Mouse (Mus musculus): ENCODE data around the gene Fndc9. TPM values are rescaled to one million over a fixed set of nuclear protein-coding genes. Genes with fewer than 3 reads are reported as not detected.

Gene Fndc9
- polyA plus RNA-seq, 1 experiment from 2014 or later = 0.80 TPM

DNA sequence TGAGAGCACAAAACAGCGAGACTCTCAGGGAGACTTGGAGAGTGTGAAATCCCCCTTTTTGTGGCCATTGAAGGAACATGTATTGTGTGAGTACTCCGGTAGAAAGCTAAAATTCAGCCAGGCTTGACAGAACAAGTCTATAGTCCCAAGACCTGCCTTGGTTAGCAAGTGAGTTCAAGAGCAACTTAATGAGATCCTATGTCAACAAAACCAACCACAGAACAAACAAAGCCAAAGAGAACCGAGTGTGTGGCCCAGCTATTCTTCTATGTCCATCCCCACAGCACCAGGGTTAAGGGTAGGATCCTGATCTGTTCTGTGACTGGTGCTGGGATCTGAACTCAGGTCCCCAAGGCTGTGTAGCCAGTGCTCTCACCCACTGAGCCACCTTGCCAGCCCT is 29.3 kb downstream of the Fndc9 start:
- no peaks in the 10 kb centered on the region for H3K4me1 ChIP-seq
- H3K4me3 ChIP-seq = no peak overlapping the region
- 75% methylated on average over 3 of the region's 3 CpGs for WGBS
- no peak overlapping the region for H3K4me2 ChIP-seq (replicated peaks)
- peaks cover 76% of the 10 kb centered on the region for H3K36me3 ChIP-seq
- no peaks in the 10 kb centered on the region for H3K9me3 ChIP-seq
- H3K27me3 ChIP-seq (replicated peaks) = no peaks in the 10 kb centered on the region
- H3K27ac ChIP-seq = no peak overlapping the region
- no peak overlapping the region for H3K9ac ChIP-seq
- no peak for ATAC-seq (ENCODE audit: low FRiP score, low read depth)

DNA sequence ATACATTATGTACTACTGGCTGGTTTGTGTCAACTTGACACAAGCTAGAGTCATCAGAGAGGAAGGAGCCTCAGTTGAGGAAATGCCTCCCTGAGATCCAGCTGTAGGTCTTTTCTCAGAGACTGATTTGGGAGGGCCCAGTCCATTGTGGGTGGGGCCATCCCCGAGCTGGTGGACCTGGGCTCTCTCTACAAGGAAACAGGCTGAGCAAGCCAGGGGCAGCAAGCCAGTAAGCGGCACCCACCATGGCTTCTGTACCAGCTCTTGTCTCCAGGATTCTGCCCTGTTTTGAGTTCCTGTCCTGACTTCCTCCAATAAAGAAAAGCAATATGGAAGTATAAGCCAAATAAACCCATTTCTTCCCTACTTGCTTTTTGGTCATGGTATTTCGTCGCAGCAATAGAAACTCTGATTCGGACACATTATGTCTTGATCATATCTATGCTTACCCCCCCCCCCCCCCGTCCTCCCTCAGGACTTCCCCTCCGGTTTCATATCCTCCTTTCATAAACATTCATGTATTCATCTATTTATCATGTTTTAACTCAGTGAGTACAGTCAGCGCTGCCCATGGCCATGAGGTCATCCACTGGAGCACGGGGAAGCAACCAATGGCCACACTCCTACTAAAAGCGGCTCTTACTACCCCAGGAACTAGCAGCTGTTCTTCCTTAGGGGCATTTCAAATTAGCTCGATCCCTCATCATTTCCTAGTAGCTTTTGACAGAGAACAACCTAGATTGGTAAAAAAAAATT is 29.9 kb downstream of the Fndc9 start:
- H3K4me2 ChIP-seq (replicated peaks) = no peak overlapping the region
- no peak overlapping the region for H3K4me3 ChIP-seq
- H3K36me3 ChIP-seq = peaks cover 75% of the 10 kb centered on the region
- H3K27ac ChIP-seq = no peak overlapping the region
- no peak overlapping the region for H3K9ac ChIP-seq
- no peaks in the 10 kb centered on the region for H3K4me1 ChIP-seq
- H3K27me3 ChIP-seq (replicated peaks) = no peaks in the 10 kb centered on the region
- H3K9me3 ChIP-seq = no peaks in the 10 kb centered on the region
- 91% methylated on average over 11 of the region's 11 CpGs for WGBS
- no peak for ATAC-seq (ENCODE audit: low FRiP score, low read depth)

DNA sequence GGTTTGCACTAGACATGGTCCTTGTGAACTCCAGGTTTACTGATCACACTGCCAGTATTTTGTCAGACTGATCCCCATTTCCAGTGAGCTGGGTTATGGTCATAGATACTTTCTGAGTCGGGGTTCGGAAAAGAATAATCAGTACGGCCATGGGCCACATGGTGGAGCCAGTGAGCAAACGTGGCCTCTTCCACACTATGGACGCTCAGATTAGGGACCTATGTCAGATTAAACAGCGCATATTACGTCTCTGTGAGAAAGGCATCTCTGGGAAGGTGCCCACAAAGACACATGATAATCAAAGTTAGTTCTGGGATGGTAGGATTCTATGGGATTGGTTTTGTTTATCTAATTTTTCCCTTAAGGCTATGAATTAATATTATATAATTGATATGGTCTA is 33.7 kb downstream of the Fndc9 start:
- H3K9ac ChIP-seq = no peak overlapping the region
- H3K4me3 ChIP-seq = no peak overlapping the region
- H3K9me3 ChIP-seq = no peaks in the 10 kb centered on the region
- no peak overlapping the region for H3K27ac ChIP-seq
- no peaks in the 10 kb centered on the region for H3K27me3 ChIP-seq (replicated peaks)
- H3K36me3 ChIP-seq = peaks cover 63% of the 10 kb centered on the region
- WGBS = 31% methylated on average over 7 of the region's 7 CpGs
- ATAC-seq (ENCODE audit: low FRiP score, low read depth) = peak; percentile 69
- H3K4me2 ChIP-seq (replicated peaks) = no peak overlapping the region
- no peaks in the 10 kb centered on the region for H3K4me1 ChIP-seq

DNA sequence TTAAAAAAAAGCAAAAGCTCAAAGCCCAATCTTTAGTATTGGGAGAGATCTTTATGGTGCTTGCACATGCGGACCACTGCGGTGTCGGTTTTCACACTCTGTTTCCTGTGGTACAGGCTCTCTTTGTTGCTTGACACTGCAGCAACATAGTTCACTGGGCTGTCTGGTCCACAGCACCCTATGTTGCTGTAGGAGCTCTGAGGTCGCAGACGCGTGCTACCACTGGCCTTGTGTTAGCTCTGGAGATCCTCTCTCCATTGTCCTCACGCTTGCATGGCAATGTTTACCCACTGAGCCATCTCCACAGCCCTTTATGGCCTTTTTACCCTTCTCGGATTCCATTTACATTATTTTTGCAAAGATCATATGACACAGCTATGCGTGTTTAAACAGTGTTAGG is 34.1 kb downstream of the Fndc9 start:
- no peak for ATAC-seq (ENCODE audit: low FRiP score, low read depth)
- peaks cover 65% of the 10 kb centered on the region for H3K36me3 ChIP-seq

DNA sequence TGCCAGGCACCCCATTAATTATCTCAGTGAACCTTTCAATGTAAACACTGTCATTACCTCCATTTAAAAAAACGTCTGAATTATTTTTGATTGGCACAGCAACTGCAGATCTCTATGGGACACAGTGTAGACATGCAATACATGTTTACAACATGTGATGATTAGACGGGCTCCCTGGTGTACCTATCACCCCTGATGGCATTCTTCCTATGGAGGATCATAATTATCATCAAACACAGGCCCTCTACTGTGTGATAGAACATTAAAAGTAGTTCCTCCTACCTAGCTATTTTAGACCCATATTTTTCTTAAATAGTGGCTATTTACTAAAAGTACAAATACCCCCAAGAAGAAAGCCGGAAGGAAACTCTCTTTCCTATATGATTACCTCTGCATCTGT is 34.6 kb downstream of the Fndc9 start:
- no peaks in the 10 kb centered on the region for H3K9me3 ChIP-seq
- no peaks in the 10 kb centered on the region for H3K27me3 ChIP-seq (replicated peaks)
- no peak overlapping the region for H3K4me3 ChIP-seq
- H3K27ac ChIP-seq = no peak overlapping the region
- H3K4me1 ChIP-seq = no peaks in the 10 kb centered on the region
- WGBS = 73% methylated on average over 3 of the region's 3 CpGs
- H3K9ac ChIP-seq = no peak overlapping the region
- H3K4me2 ChIP-seq (replicated peaks) = no peak overlapping the region
- H3K36me3 ChIP-seq = peaks cover 64% of the 10 kb centered on the region
- ATAC-seq (ENCODE audit: low FRiP score, low read depth) = no peak

More for the DNA sequence above, 34.1 kb downstream of the Fndc9 start:
- no peak overlapping the region for H3K9ac ChIP-seq
- no peak overlapping the region for H3K4me2 ChIP-seq (replicated peaks)
- WGBS = 81% methylated on average over 9 of the region's 9 CpGs
- no peaks in the 10 kb centered on the region for H3K4me1 ChIP-seq
- H3K27ac ChIP-seq = no peak overlapping the region
- no peak overlapping the region for H3K4me3 ChIP-seq
- H3K9me3 ChIP-seq = no peaks in the 10 kb centered on the region
- no peaks in the 10 kb centered on the region for H3K27me3 ChIP-seq (replicated peaks)

DNA sequence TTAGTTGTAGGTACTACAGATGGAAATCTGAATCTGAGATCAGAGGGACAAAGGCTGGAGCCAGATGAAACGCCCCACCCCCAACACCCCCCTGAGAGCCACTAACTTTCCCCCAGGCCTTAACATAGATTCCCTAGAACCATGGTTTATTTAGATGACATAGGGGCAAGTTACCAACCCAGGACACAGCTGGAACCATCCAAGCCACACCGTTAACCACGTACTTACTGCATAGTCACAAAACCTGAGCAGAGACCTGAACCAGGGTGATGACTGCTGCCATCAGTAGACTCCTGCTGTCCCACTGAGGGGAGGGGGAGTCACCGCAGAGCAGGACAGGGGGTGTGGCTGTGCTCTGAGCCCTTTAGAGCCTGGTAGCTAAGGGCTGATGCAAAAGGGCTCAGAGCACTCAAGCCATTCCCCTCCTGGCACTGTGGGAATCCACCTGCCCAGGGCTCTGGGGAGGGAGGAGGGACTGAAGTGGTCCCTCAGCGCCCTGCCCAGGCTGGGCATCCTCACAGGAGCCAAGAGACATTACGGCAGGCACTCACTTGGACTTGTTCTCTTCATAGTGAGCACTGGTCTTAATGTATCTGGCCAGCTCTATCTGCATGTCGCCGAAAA is 36.8 kb downstream of the Fndc9 start:
- Histone ChIP-seq H3K9me3 (no peaks in the 10 kb centered on the region), H3K4me3 (no peak overlapping the region), H3K4me1 (no peaks in the 10 kb centered on the region), H3K9ac (no peak overlapping the region), H3K27me3 (replicated peaks) (no peaks in the 10 kb centered on the region), H3K27ac (no peak overlapping the region), H3K36me3 (peaks cover 52% of the 10 kb centered on the region), H3K4me2 (replicated peaks) (no peak overlapping the region)
- no peak for ATAC-seq (ENCODE audit: low FRiP score, low read depth)
- 72% methylated on average over 8 of the region's 8 CpGs for WGBS

DNA sequence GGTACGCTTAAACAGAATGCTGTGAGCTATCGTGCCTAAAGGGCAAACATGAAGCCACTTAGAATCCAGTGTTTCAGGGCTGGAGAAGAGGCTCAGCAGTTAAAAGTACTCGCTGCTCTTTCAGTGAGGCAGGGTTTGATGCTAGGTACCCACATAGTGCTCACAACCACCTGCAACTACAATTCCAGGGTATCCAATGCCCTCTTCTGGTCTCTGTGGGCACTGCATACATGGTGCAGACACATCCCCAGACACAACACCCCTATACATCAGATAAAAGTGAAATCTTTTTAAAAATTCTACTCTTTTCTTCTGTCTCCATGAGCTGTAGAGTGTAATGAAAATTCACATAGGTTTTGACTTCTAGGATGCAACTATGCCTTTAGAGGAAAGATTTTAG is 38.6 kb downstream of the Fndc9 start:
- H3K4me1 ChIP-seq = no peaks in the 10 kb centered on the region
- H3K9me3 ChIP-seq = no peaks in the 10 kb centered on the region
- H3K36me3 ChIP-seq = peaks cover 66% of the 10 kb centered on the region
- H3K27ac ChIP-seq = no peak overlapping the region
- H3K4me3 ChIP-seq = no peak overlapping the region
- no peak for ATAC-seq (ENCODE audit: low FRiP score, low read depth)
- H3K4me2 ChIP-seq (replicated peaks) = no peak overlapping the region
- H3K27me3 ChIP-seq (replicated peaks) = no peaks in the 10 kb centered on the region
- no peak overlapping the region for H3K9ac ChIP-seq
- 94% methylated on average over 3 of the region's 3 CpGs for WGBS

DNA sequence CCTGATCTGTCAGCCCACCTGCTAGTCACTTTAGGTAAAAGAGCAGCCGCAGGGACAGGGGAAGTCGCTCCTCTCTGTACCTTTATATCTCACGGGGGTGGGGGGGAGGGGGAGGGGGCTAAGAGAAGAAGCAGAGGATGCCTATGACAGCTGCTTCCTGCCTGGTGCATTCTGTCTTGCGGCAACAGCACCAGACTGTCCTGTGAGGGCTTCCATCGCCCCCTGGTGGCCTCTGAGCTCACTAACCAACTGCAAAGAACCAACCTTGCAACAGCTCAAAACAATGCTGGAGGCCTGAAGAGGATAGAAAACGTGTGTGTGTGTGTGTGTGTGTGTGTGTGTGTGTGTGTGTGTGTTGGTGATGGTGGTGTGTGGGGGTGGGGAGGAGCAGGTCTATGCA is 40.0 kb downstream of the Fndc9 start:
- peak; percentile 71 for ATAC-seq (ENCODE audit: low FRiP score, low read depth)
- 21% methylated on average over 6 of the region's 6 CpGs for WGBS
- Histone ChIP-seq H3K9me3 (no peaks in the 10 kb centered on the region), H3K27me3 (replicated peaks) (no peaks in the 10 kb centered on the region), H3K4me2 (replicated peaks) (no peak overlapping the region), H3K36me3 (peaks cover 69% of the 10 kb centered on the region), H3K27ac (no peak overlapping the region), H3K4me1 (no peaks in the 10 kb centered on the region), H3K4me3 (no peak overlapping the region), H3K9ac (no peak overlapping the region)

DNA sequence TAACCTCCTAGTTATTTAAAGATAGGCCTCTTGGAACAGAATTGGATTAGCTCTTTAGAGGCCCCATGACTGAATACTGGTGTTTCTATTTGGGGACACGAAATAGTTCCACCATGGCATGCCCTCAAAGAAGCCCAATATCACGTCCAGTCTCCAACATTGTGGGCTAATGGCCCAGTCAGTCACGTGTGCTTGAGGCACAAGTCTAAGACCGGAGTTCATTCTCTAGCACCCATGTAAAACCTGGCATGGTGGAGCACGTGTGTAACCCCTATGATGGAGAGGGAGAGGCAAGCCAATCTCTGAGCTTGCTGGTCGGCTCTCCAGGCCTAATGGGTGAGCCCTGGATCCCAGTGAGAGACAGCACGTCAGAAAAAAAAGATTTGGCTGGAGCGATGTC is 40.8 kb downstream of the Fndc9 start:
- no peak for ATAC-seq (ENCODE audit: low FRiP score, low read depth)
- H3K27ac ChIP-seq = no peak overlapping the region
- H3K4me1 ChIP-seq = no peaks in the 10 kb centered on the region
- H3K27me3 ChIP-seq (replicated peaks) = no peaks in the 10 kb centered on the region
- no peak overlapping the region for H3K9ac ChIP-seq
- H3K9me3 ChIP-seq = no peaks in the 10 kb centered on the region
- no peak overlapping the region for H3K4me3 ChIP-seq
- peaks cover 69% of the 10 kb centered on the region for H3K36me3 ChIP-seq
- no peak overlapping the region for H3K4me2 ChIP-seq (replicated peaks)
- 92% methylated on average over 8 of the region's 8 CpGs for WGBS

DNA sequence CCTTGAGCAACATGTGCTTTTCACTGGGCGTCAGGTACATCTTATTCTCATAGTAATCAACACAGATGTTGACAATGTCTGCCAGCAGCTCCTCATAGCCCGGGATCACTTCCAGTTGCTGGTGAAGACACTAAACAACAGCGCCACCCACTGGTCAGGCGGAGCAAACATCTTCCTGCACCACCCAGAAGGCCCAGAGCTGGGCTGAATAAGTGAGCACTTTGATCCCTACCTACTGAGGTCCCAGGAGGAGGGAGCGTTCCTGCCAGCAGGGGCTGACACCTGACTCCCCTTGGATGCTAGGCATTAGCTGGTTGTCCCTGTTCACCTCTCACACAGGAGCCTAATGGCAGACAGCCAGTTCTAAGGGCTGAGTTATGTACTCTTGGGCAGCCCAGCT is 41.4 kb downstream of the Fndc9 start:
- no peak overlapping the region for H3K4me3 ChIP-seq
- H3K4me1 ChIP-seq = no peaks in the 10 kb centered on the region
- H3K4me2 ChIP-seq (replicated peaks) = no peak overlapping the region
- no peaks in the 10 kb centered on the region for H3K9me3 ChIP-seq
- H3K27ac ChIP-seq = no peak overlapping the region
- H3K27me3 ChIP-seq (replicated peaks) = no peaks in the 10 kb centered on the region
- no peak overlapping the region for H3K9ac ChIP-seq
- H3K36me3 ChIP-seq = peaks cover 72% of the 10 kb centered on the region
- ATAC-seq (ENCODE audit: low FRiP score, low read depth) = 0 out of 2 replicates have a peak, but pooled peaks have one; percentile 18
- 45% methylated on average over 5 of the region's 5 CpGs for WGBS

DNA sequence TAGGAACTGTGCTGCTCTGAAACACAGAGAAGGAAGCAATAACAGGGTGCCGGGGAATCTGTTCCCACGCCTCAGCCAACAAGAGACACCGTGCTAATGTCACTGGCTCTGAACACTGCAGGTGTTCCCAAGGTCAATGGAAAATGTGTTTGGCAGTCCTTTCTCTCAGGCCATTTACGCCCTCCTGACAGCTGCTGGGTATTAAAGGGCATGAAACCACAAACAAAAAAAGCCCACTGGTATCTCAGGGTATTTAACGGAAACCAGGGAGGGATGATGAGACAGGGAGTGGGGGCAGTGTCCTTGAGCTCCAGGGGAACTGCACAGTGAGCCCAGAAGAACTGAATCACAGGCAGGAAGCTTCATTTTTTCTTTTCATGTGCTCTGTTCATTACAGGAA is 42.8 kb downstream of the Fndc9 start:
- 67% methylated on average over 5 of the region's 5 CpGs for WGBS
- no peak overlapping the region for H3K4me2 ChIP-seq (replicated peaks)
- H3K9ac ChIP-seq = no peak overlapping the region
- no peaks in the 10 kb centered on the region for H3K4me1 ChIP-seq
- H3K4me3 ChIP-seq = no peak overlapping the region
- no peaks in the 10 kb centered on the region for H3K9me3 ChIP-seq
- no peak for ATAC-seq (ENCODE audit: low FRiP score, low read depth)
- no peak overlapping the region for H3K27ac ChIP-seq
- no peaks in the 10 kb centered on the region for H3K27me3 ChIP-seq (replicated peaks)
- H3K36me3 ChIP-seq = peaks cover 77% of the 10 kb centered on the region

DNA sequence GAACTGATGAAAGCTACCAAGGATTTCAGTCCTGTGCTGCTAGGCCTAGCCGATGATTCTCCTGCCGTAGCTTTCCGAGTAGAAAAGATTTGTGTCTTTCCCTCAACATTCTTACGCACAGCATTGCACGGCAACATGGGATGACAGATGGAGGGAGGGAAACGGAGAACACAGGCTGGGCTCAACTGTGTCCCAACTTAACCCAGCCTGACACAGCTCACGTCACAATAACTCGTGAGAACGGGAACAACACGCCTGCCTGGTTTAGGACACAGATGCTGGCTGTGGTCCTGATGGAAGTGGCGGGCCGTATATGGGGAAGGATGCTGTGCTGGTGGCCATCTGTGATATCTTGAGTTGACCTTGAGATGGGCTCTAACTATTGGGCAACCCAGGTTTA is 43.4 kb downstream of the Fndc9 start:
- no peaks in the 10 kb centered on the region for H3K4me1 ChIP-seq
- peaks cover 80% of the 10 kb centered on the region for H3K36me3 ChIP-seq
- WGBS = 83% methylated on average over 12 of the region's 12 CpGs
- H3K27ac ChIP-seq = no peak overlapping the region
- no peaks in the 10 kb centered on the region for H3K9me3 ChIP-seq
- no peak for ATAC-seq (ENCODE audit: low FRiP score, low read depth)
- no peak overlapping the region for H3K9ac ChIP-seq
- no peak overlapping the region for H3K4me3 ChIP-seq
- H3K27me3 ChIP-seq (replicated peaks) = no peaks in the 10 kb centered on the region
- no peak overlapping the region for H3K4me2 ChIP-seq (replicated peaks)

DNA sequence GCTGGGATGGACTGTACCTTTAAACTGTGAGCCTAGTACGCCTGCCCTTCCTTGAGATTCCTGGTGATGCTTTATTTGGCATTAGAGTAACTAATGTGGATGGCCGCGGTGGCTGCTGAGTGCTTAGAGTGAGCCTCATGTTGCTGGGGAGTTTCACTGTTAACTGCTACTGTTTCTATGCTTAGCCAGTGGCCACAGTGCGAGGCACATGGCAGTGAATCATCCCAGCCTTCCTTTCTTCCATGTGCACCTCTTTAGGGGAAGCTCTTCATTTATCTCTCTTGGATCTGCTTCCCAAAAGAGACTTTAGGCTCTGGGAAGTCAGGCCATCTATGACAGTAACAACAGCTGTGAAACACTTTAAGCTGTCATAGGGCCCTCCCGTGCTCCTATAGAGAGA is 47.3 kb downstream of the Fndc9 start:
- no peak overlapping the region for H3K9ac ChIP-seq
- H3K4me2 ChIP-seq (replicated peaks) = no peak overlapping the region
- ATAC-seq (ENCODE audit: low FRiP score, low read depth) = no peak
- no peaks in the 10 kb centered on the region for H3K4me1 ChIP-seq
- H3K27me3 ChIP-seq (replicated peaks) = no peaks in the 10 kb centered on the region
- no peak overlapping the region for H3K4me3 ChIP-seq
- H3K27ac ChIP-seq = no peak overlapping the region
- peaks cover 71% of the 10 kb centered on the region for H3K36me3 ChIP-seq
- H3K9me3 ChIP-seq = no peaks in the 10 kb centered on the region
- 89% methylated on average over 5 of the region's 5 CpGs for WGBS
